Mouse (Mus musculus) cortical plate, adult 2 months (tissue): ENCODE measurements around the gene Kdm4b.

Experiments used
- CTCF ChIP-seq: fragments of 200-500 bp; IDR thresholded peaks from 2 replicates; pipeline ENCODE4 v1.5.1; 2011; ENCODE audit warnings: mild to moderate bottlenecking, control low read depth, low read length; ENCODE audit not compliant: insufficient read depth; ENCODE audit errors: extremely low read depth
- POLR2A ChIP-seq: fragments of 200-500 bp; IDR thresholded peaks from 2 replicates; pipeline ENCODE4 v1.6.1; 2011; ENCODE audit warnings: mild to moderate bottlenecking, low read length, control low read depth; ENCODE audit not compliant: insufficient read depth; ENCODE audit errors: extremely low read depth

DNA sequence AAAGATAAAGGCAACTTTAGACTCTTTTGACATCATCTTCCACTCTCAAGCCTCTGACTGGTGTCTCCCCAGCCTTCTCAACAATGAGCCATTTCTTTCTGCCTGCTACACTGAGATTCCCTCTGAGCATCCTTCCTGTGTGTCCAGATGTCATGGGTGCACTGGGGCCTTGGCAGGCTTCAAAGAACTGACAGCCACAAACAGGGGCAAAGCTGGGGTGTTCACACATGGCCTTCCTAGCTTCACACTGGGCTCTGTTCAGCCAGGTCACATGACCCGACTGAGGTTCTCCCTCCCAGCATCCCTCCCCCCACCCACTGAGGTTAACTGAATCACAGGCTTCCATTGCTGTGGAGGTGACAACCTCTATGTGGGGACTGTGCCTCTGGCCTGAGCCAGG lies 29.7 kb upstream of the Kdm4b start:
- TF ChIP-seq POLR2A (no peak), CTCF (no peak)
